Mouse (Mus musculus) heart, embryonic 15.5 days (tissue): ENCODE results near the gene Arid1a. TPM values are rescaled to one million over a fixed set of nuclear protein-coding genes. Genes with fewer than 3 reads are reported as not detected.

Experiments used
- ATAC-seq: fragments of 200-750 bp; cut with Nextera tagmentation; replicated peaks from 2 replicates; pipeline ENCODE4 v1.8.0; 2017; ENCODE audit warnings: low read depth, moderate TSS enrichment; ENCODE audit not compliant: insufficient number of reproducible peaks, insufficient read depth, low FRiP score
- H3K27ac ChIP-seq: fragments of 300-500 bp; sonication (generic); 2 replicates; pipeline ENCODE4 v1.5.1; 2015; ENCODE audit warnings: mild to moderate bottlenecking, inconsistent platforms
- H3K27me3 ChIP-seq: fragments of 300-500 bp; sonication (generic); 2 replicates; pipeline ENCODE4 v1.6.1; 2015; ENCODE audit warnings: inconsistent platforms
- H3K36me3 ChIP-seq: fragments of 300-500 bp; sonication (generic); 2 replicates; pipeline ENCODE4 v1.6.1; 2015; ENCODE audit warnings: mild to moderate bottlenecking, inconsistent platforms
- H3K4me1 ChIP-seq: fragments of 300-500 bp; sonication (generic); replicated peaks from 2 replicates; pipeline ENCODE4 v1.6.1; 2015; ENCODE audit warnings: inconsistent platforms
- H3K4me2 ChIP-seq: fragments of 300-500 bp; sonication (generic); 2 replicates; pipeline ENCODE4 v1.6.1; 2015; ENCODE audit warnings: inconsistent platforms, mild to moderate bottlenecking, moderate library complexity
- H3K4me3 ChIP-seq: fragments of 300-500 bp; sonication (generic); 2 replicates; pipeline ENCODE4 v1.5.1; 2015; ENCODE audit warnings: mild to moderate bottlenecking, inconsistent platforms
- H3K9ac ChIP-seq: fragments of 300-500 bp; sonication (generic); 2 replicates; pipeline ENCODE4 v1.6.1; 2015; ENCODE audit warnings: mild to moderate bottlenecking, inconsistent platforms
- H3K9me3 ChIP-seq: fragments of 300-500 bp; sonication (generic); replicated peaks from 2 replicates; pipeline ENCODE4 v1.6.1; 2016; ENCODE audit warnings: inconsistent platforms
- WGBS: fragments of 180-500 bp; shearing (Covaris S2); methylation state at CpG from one replicate; pipeline ENCODE4 v1.1.7; 2015; ENCODE audit warnings: mixed read lengths; 5-methylcytosine and 5-hydroxymethylcytosine counted together
- polyA plus RNA-seq: library from polyadenylated mRNA; unstranded; fragments of >200 nt; fragmentation: Nextera tagmentation; extraction: Ambion mirVana; gene quantifications from 2 replicates; pipeline ENCODE4 v1.2.1, GENCODE M21; 2015

Arid1a gene
- polyA plus RNA-seq, 1 experiment from 2014 or later: 16.5 TPM

GRCm38 (mm10) chr4:133729007-133729406 lies 27.6 kb downstream of the Arid1a start:
- Histone ChIP-seq H3K27ac (peak overlapping the region; percentile 89), H3K4me1 (peaks cover 93% of the 10 kb centered on the region), H3K36me3 (no peaks in the 10 kb centered on the region), H3K9ac (no peak overlapping the region), H3K9me3 (no peaks in the 10 kb centered on the region), H3K4me3 (peak overlapping the region; percentile 17), H3K4me2 (peak overlapping the region; percentile 59), H3K27me3 (no peaks in the 10 kb centered on the region)
- WGBS: 39% methylated on average over 6 of the region's 6 CpGs
- no peak for ATAC-seq

DNA sequence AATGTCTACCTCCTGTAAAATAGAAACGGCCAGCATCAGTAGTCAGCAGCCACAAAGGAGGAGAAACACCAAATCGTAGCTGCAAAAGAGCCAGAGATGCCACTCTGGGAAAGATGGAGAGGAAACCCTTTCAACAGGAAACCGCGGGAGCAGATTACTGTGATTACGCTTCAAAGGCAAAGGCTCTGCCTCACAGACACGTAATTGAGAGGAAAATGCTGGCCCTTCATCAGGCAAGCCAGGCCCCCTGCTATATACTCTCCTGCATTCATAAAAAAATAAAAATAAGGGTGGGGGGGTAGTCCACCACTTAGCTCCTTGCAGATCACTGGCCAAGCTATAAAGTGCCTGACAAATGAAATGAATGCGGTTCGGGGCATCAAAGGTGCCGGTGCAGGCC lies 28.3 kb downstream of the Arid1a start:
- no peak overlapping the region; the same call in 1 of the 2 replicates for H3K4me3 ChIP-seq
- H3K27me3 ChIP-seq: no peaks in the 10 kb centered on the region
- 25% methylated on average over 9 of the region's 9 CpGs for WGBS
- peak overlapping the region; percentile 59 for H3K4me2 ChIP-seq
- ATAC-seq: no peak
- H3K4me1 ChIP-seq: peaks cover 86% of the 10 kb centered on the region
- no peaks in the 10 kb centered on the region for H3K36me3 ChIP-seq
- no peaks in the 10 kb centered on the region for H3K9me3 ChIP-seq
- H3K9ac ChIP-seq: 0 out of 2 replicates have a peak overlapping the region, but pooled peaks have one; percentile 9
- peak overlapping the region; percentile 89 for H3K27ac ChIP-seq

DNA sequence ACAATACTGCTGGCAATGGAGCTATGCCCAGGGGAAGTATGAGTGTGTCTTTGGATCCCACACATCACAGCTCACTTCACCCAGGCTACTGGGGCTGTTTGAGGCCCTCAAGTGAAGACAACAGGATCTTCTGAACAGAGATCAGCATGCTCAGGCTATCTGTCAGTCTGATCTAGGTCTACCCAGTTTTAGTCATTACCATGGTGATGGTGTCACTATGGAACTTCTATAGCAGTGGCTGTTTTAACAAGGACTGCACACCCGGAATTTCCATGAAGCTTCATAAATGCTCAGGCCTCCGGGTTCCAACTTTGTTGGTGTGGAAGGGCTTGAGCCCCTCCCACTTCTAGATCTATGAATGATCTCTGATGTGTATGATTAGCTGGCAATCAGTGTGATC lies 30.9 kb downstream of the Arid1a start:
- Histone ChIP-seq H3K4me1 (peaks cover 62% of the 10 kb centered on the region), H3K36me3 (peaks cover 18% of the 10 kb centered on the region), H3K4me3 (no peak overlapping the region), H3K4me2 (no peak overlapping the region), H3K27ac (no peak overlapping the region), H3K9ac (no peak overlapping the region), H3K27me3 (no peaks in the 10 kb centered on the region), H3K9me3 (no peaks in the 10 kb centered on the region)
- ATAC-seq: no peak
- WGBS: 77% methylated on average over 2 of the region's 2 CpGs

DNA sequence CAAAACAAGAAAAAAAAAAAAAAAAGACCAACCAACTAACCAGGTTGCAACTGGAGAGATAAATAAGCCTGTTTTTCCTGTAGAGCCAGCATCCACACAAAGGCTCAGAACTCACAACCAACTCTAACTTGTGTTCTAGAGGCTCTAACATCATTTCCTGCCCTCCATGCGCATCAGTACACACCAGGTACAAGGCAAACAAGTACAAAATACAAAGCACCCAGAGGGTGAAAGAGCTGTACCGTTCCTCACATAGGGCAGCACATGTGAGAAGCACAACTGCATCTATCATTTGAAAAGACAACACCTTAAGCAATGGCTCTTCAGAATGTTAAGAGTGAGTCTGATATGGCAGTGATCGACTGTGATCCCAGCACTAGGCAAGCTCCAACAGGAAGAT lies 36.8 kb downstream of the Arid1a start:
- no peaks in the 10 kb centered on the region for H3K9me3 ChIP-seq

DNA sequence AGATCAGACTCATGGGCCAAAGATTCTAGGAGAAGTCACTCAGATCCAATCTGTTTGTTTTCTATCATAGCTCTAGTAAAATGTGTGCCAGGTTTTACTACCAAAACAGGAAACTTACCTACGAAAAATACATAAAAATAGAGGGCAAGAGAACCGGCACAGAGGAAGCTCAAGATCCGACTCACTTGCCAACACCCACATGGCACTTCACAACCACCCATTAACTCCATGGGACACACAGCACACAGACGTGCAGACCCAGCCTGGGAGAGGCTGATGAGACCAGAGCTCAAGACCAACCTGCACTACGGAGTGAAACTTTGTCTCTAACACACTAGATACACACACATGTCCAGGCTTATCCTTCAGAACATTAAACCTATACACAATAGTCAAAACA lies 43.8 kb downstream of the Arid1a start:
- Histone ChIP-seq H3K4me3 (no peak overlapping the region), H3K4me2 (no peak overlapping the region), H3K9ac (no peak overlapping the region), H3K9me3 (no peaks in the 10 kb centered on the region), H3K27ac (no peak overlapping the region), H3K27me3 (no peaks in the 10 kb centered on the region), H3K36me3 (peaks cover 52% of the 10 kb centered on the region), H3K4me1 (peaks cover 35% of the 10 kb centered on the region)
- no peak for ATAC-seq
- 75% methylated on average over 5 of the region's 5 CpGs for WGBS

More for the DNA sequence above, 36.8 kb downstream of the Arid1a start:
- 85% methylated on average over 3 of the region's 3 CpGs for WGBS
- no peak overlapping the region for H3K4me3 ChIP-seq
- no peak overlapping the region for H3K27ac ChIP-seq
- ATAC-seq: no peak
- no peak overlapping the region for H3K9ac ChIP-seq
- no peaks in the 10 kb centered on the region for H3K27me3 ChIP-seq
- no peak overlapping the region for H3K4me2 ChIP-seq
- peaks cover 9% of the 10 kb centered on the region for H3K4me1 ChIP-seq
- H3K36me3 ChIP-seq: peaks cover 75% of the 10 kb centered on the region

GRCm38 (mm10) chr4:133711307-133712076 lies 45.1 kb downstream of the Arid1a start:
- H3K4me1 ChIP-seq: peaks cover 48% of the 10 kb centered on the region

GRCm38 (mm10) chr4:133709395-133709794 lies 47.2 kb downstream of the Arid1a start:
- no peak overlapping the region for H3K9ac ChIP-seq

More at GRCm38 (mm10) chr4:133711307-133712076, 45.1 kb downstream of the Arid1a start:
- H3K9ac ChIP-seq: no peak overlapping the region
- 80% methylated on average over 6 of the region's 6 CpGs for WGBS
- no peaks in the 10 kb centered on the region for H3K27me3 ChIP-seq
- no peak overlapping the region for H3K4me2 ChIP-seq
- H3K9me3 ChIP-seq: no peaks in the 10 kb centered on the region
- H3K36me3 ChIP-seq: peaks cover 40% of the 10 kb centered on the region
- no peak overlapping the region for H3K27ac ChIP-seq
- H3K4me3 ChIP-seq: no peak overlapping the region
- ATAC-seq: no peak

GRCm38 (mm10) chr4:133707464-133707863 lies 49.1 kb downstream of the Arid1a start:
- Histone ChIP-seq H3K4me1 (peaks cover 80% of the 10 kb centered on the region), H3K4me3 (no peak overlapping the region), H3K4me2 (peak overlapping the region; percentile 36), H3K9ac (peak overlapping the region; percentile 13; the same call in 1 of the 2 replicates), H3K27ac (peak overlapping the region; percentile 83), H3K27me3 (no peaks in the 10 kb centered on the region), H3K9me3 (no peaks in the 10 kb centered on the region), H3K36me3 (peaks cover 20% of the 10 kb centered on the region)
- WGBS: 45% methylated on average over 1 of the region's 1 CpGs
- no peak for ATAC-seq

More at GRCm38 (mm10) chr4:133709395-133709794, 47.2 kb downstream of the Arid1a start:
- ATAC-seq: no peak
- 39% methylated on average over 2 of the region's 2 CpGs for WGBS
- Histone ChIP-seq H3K36me3 (peaks cover 26% of the 10 kb centered on the region), H3K4me1 (peaks cover 63% of the 10 kb centered on the region), H3K27me3 (no peaks in the 10 kb centered on the region), H3K4me3 (no peak overlapping the region), H3K27ac (0 out of 2 replicates have a peak overlapping the region, but pooled peaks have one; percentile 20), H3K9me3 (no peaks in the 10 kb centered on the region), H3K4me2 (no peak overlapping the region)

- peak; percentile 91 for ATAC-seq
- Histone ChIP-seq H3K36me3 (peaks cover 20% of the 10 kb centered on the region), H3K4me3 (no peak overlapping the region), H3K9ac (0 out of 2 replicates have a peak overlapping the region, but pooled peaks have one; percentile 13), H3K4me2 (peak overlapping the region; percentile 36), H3K9me3 (no peaks in the 10 kb centered on the region), H3K27me3 (no peaks in the 10 kb centered on the region), H3K27ac (peak overlapping the region; percentile 83), H3K4me1 (peaks cover 83% of the 10 kb centered on the region)
- WGBS: 9% methylated on average over 8 of the region's 8 CpGs
Observed at GRCm38 (mm10) chr4:133706956-133707355, 49.6 kb downstream of the Arid1a start.

DNA sequence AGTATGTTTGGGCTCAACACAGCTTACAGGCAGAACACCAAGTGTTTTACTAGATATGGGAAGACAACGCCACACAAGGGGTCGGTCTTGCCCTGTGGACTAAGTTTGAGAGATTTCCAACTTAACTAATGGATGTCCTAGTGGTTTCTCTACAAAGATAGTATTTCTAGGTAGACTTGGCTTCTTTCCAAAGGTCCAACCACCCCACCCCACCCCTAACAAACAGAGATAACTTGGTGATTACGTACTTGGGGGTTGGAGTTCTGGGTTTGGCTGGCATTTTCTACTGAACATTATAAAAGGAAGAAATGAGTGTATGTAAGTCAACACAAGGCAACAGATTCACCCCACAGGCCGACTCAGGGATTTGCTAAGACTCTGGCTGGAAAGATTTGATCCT lies 51.5 kb downstream of the Arid1a start:
- Histone ChIP-seq H3K36me3 (peaks cover 9% of the 10 kb centered on the region; the same call in 1 of the 2 replicates), H3K4me2 (no peak overlapping the region), H3K4me3 (no peak overlapping the region), H3K27me3 (no peaks in the 10 kb centered on the region), H3K27ac (no peak overlapping the region; the same call in 1 of the 2 replicates), H3K9me3 (no peaks in the 10 kb centered on the region), H3K9ac (no peak overlapping the region), H3K4me1 (peaks cover 93% of the 10 kb centered on the region)
- ATAC-seq: no peak
- WGBS: 66% methylated on average over 4 of the region's 4 CpGs

- ATAC-seq: peak; percentile 98
- H3K27ac ChIP-seq: peak overlapping the region; percentile 85
- H3K4me2 ChIP-seq: peak overlapping the region; percentile 51
- H3K9ac ChIP-seq: no peak overlapping the region
- H3K27me3 ChIP-seq: no peaks in the 10 kb centered on the region
- peaks cover 58% of the 10 kb centered on the region for H3K4me1 ChIP-seq
- H3K9me3 ChIP-seq: no peaks in the 10 kb centered on the region
- WGBS: 18% methylated on average over 11 of the region's 11 CpGs
- peaks cover 18% of the 10 kb centered on the region for H3K36me3 ChIP-seq
- peak overlapping the region; percentile 11; the same call in 1 of the 2 replicates for H3K4me3 ChIP-seq
Observed at GRCm38 (mm10) chr4:133700905-133701368, 55.6 kb downstream of the Arid1a start.
